Mouse (Mus musculus) stomach, postnatal 0 days (tissue): ENCODE data around the gene Nipal3. TPM values are rescaled to one million over a fixed set of nuclear protein-coding genes. Genes with fewer than 3 reads are reported as not detected.

Experiments
- ATAC-seq: fragments of 200-750 bp; cut with Nextera tagmentation; 2 replicates; pipeline ENCODE4 v1.8.0; 2017; ENCODE audit not compliant: low FRiP score, low TSS enrichment
- DNase-seq: peaks from one replicate; pipeline ENCODE4 v3.0.0-alpha.2; 2016; ENCODE audit warnings: low spot score
- H3K27ac ChIP-seq: fragments of 300-500 bp; sonication (generic); replicated peaks from 2 replicates; pipeline ENCODE4 v1.5.1; 2014; ENCODE audit warnings: mild to moderate bottlenecking, control low read depth
- H3K27me3 ChIP-seq: fragments of 300-500 bp; sonication (generic); 2 replicates; pipeline ENCODE4 v1.6.1; 2014; ENCODE audit warnings: low read length; ENCODE audit not compliant: control insufficient read depth, insufficient read depth
- H3K36me3 ChIP-seq: fragments of 300-500 bp; sonication (generic); 2 replicates; pipeline ENCODE4 v1.6.1; 2014; ENCODE audit warnings: low read length, mixed read lengths; ENCODE audit not compliant: control insufficient read depth, insufficient read depth
- H3K4me1 ChIP-seq: fragments of 300-500 bp; sonication (generic); replicated peaks from 2 replicates; pipeline ENCODE4 v1.6.1; 2014; ENCODE audit warnings: antibody characterized with exemption; ENCODE audit not compliant: control insufficient read depth, insufficient read depth
- H3K4me2 ChIP-seq: fragments of 300-500 bp; sonication (generic); replicated peaks from 2 replicates; pipeline ENCODE4 v1.6.1; 2014; ENCODE audit warnings: low read depth, mild to moderate bottlenecking, control low read depth, moderate library complexity
- H3K4me3 ChIP-seq: fragments of 300-500 bp; sonication (generic); 2 replicates; pipeline ENCODE4 v1.5.1; 2014; ENCODE audit warnings: low read depth, low read length, control low read depth
- H3K9ac ChIP-seq: fragments of 300-500 bp; sonication (generic); 2 replicates; pipeline ENCODE4 v1.6.1; 2014; ENCODE audit warnings: mild to moderate bottlenecking, low read length, control low read depth, mixed read lengths
- H3K9me3 ChIP-seq: fragments of 300-500 bp; sonication (generic); 2 replicates; pipeline ENCODE4 v1.6.1; 2016; ENCODE audit warnings: low read length; ENCODE audit not compliant: control insufficient read depth
- CTCF ChIP-seq: IDR thresholded peaks from 2 replicates; pipeline ENCODE4 v1.5.1; 2016; ENCODE audit warnings: antibody characterized with exemption, low read depth, mild to moderate bottlenecking, moderate library complexity
- EP300 ChIP-seq: optimal IDR thresholded peaks from 2 replicates; pipeline ENCODE3; 2016; ENCODE audit warnings: antibody characterized with exemption
- WGBS: fragments of 180-500 bp; shearing (Covaris S2); extraction: QIAGEN DNeasy Blood & Tissue Kit; methylation state at CpG from one replicate; pipeline ENCODE4 v1.1.7; 2014; 5-methylcytosine and 5-hydroxymethylcytosine counted together
- polyA plus RNA-seq: library from polyadenylated mRNA; unstranded; fragments of >200 nt; fragmentation: Nextera tagmentation; extraction: Ambion mirVana; gene quantifications from 2 replicates; pipeline ENCODE4 v1.2.1, GENCODE M21; 2015

Gene Nipal3
- polyA plus RNA-seq, 1 experiment from 2014 or later = 5.3 TPM

GRCm38 (mm10) chr4:135486352-135486751, 8.5 kb downstream of the Nipal3 start:
- Histone ChIP-seq H3K27ac (no peak overlapping the region), H3K4me1 (no peaks in the 10 kb centered on the region), H3K9me3 (no peaks in the 10 kb centered on the region), H3K4me2 (no peak overlapping the region), H3K36me3 (peaks cover 4% of the 10 kb centered on the region; the same call in 1 of the 2 replicates), H3K27me3 (no peaks in the 10 kb centered on the region), H3K4me3 (no peak overlapping the region), H3K9ac (no peak overlapping the region)
- DNase-seq = no peak
- 84% methylated on average over 11 of the region's 11 CpGs for WGBS
- no peak for ATAC-seq
- TF ChIP-seq CTCF = no peak
- TF ChIP-seq EP300 = no peak

DNA sequence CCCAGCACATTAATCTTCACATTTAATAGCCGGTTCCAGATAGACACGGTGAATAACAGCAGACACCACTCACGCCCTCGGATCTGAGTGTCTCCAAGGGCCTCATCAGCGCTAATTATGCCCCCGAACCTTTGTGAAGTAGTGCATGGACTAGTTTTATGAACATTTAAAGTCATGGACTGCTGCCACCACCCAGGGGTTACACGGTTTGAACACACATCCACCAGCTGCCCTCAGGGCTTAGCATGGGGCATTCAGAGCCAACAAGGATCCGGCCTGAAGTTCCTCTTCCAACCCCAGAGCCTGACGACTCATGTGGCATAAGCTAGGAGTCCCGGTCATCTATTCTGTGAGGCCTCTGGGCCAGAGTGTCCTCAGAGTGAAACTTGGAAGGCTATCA, 9.8 kb downstream of the Nipal3 start:
- no peak for DNase-seq
- H3K4me1 ChIP-seq = no peaks in the 10 kb centered on the region
- no peak overlapping the region for H3K4me3 ChIP-seq
- H3K27ac ChIP-seq = no peak overlapping the region; the same call in 1 of the 2 replicates
- H3K4me2 ChIP-seq = no peak overlapping the region
- ATAC-seq = peak; percentile 4; the same call in 1 of the 2 replicates
- no peak for TF ChIP-seq EP300
- no peak for TF ChIP-seq CTCF
- no peak overlapping the region for H3K9ac ChIP-seq
- H3K36me3 ChIP-seq = peaks cover 4% of the 10 kb centered on the region; the same call in 1 of the 2 replicates
- WGBS = 48% methylated on average over 10 of the region's 10 CpGs
- H3K9me3 ChIP-seq = no peaks in the 10 kb centered on the region
- no peaks in the 10 kb centered on the region for H3K27me3 ChIP-seq

DNA sequence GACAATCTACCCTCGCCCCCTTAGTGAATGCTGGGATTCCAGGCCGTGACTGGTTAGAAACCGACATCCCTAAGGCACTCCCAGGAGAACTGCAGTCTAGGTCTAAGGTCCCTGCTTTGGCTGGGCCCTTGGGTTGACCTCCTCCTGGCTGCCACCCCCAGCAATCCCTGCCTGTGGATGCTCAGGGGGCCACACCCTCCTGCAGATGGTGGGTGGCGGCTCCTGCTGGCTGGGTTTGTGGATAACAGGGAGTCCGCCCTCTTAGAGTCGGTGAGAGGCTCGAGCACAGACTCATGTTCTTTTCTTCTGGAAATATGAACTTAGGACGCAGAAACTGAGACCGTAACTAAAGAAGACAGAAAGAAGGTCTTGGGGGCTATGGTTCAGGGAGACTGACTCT, 14.5 kb downstream of the Nipal3 start:
- H3K27ac ChIP-seq = no peak overlapping the region
- H3K4me1 ChIP-seq = no peaks in the 10 kb centered on the region
- WGBS = 73% methylated on average over 9 of the region's 9 CpGs
- H3K9ac ChIP-seq = no peak overlapping the region
- H3K4me2 ChIP-seq = no peak overlapping the region
- no peaks in the 10 kb centered on the region for H3K36me3 ChIP-seq
- H3K27me3 ChIP-seq = no peaks in the 10 kb centered on the region
- no peaks in the 10 kb centered on the region for H3K9me3 ChIP-seq
- ATAC-seq (no peak), DNase-seq (no peak)
- TF ChIP-seq EP300 = no peak
- TF ChIP-seq CTCF = peak; percentile 50
- no peak overlapping the region for H3K4me3 ChIP-seq

DNA sequence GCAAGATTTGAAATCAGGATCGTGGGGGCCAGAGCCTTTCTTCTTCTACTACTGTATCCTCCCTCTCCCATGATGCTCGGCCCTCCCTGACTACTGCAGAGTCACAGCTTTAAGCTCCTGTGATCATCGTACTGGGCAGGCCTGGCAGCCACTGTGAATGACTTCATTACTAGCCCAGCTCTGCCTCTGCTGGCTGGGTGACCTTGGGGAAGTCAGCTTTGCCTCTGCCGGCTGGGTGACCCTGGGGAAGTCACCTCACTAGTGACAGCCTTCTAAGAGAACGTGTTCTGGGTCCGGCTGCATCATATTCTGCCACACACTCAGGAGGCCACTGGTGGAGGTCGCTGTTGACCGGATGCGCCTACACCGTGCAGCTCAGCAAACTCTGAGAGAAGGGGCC, 17.0 kb downstream of the Nipal3 start:
- Histone ChIP-seq H3K27me3 (no peaks in the 10 kb centered on the region), H3K36me3 (peaks cover 3% of the 10 kb centered on the region; the same call in 1 of the 2 replicates), H3K9ac (no peak overlapping the region), H3K4me2 (no peak overlapping the region), H3K9me3 (no peaks in the 10 kb centered on the region), H3K4me1 (no peaks in the 10 kb centered on the region), H3K27ac (no peak overlapping the region), H3K4me3 (no peak overlapping the region)
- WGBS = 85% methylated on average over 10 of the region's 10 CpGs
- no peak; the same call in 1 of the 2 replicates for ATAC-seq
- TF ChIP-seq EP300 (no peak), CTCF (no peak)
- no peak for DNase-seq

- H3K36me3 ChIP-seq = no peaks in the 10 kb centered on the region
- ATAC-seq = no peak
- no peaks in the 10 kb centered on the region for H3K9me3 ChIP-seq
- no peak overlapping the region for H3K4me2 ChIP-seq
- H3K9ac ChIP-seq = no peak overlapping the region
- 93% methylated on average over 11 of the region's 11 CpGs for WGBS
- TF ChIP-seq CTCF = no peak
- TF ChIP-seq EP300 = no peak
- H3K4me1 ChIP-seq = no peaks in the 10 kb centered on the region
- DNase-seq = no peak
- no peaks in the 10 kb centered on the region for H3K27me3 ChIP-seq
- H3K27ac ChIP-seq = no peak overlapping the region
- H3K4me3 ChIP-seq = no peak overlapping the region
These were observed 31.4 kb downstream of the Nipal3 start for GRCm38 (mm10) chr4:135463406-135463805.

GRCm38 (mm10) chr4:135453572-135453971, 41.3 kb downstream of the Nipal3 start:
- H3K27ac ChIP-seq = 0 out of 2 replicates have a peak overlapping the region, but pooled peaks have one; percentile 30
- no peaks in the 10 kb centered on the region for H3K9me3 ChIP-seq
- H3K4me2 ChIP-seq = no peak overlapping the region
- DNase-seq (no peak), ATAC-seq (no peak; the same call in 1 of the 2 replicates)
- H3K27me3 ChIP-seq = no peaks in the 10 kb centered on the region
- no peak overlapping the region for H3K9ac ChIP-seq
- TF ChIP-seq CTCF (no peak), EP300 (no peak)
- H3K4me1 ChIP-seq = no peaks in the 10 kb centered on the region
- no peaks in the 10 kb centered on the region for H3K36me3 ChIP-seq
- 59% methylated on average over 12 of the region's 12 CpGs for WGBS
- H3K4me3 ChIP-seq = no peak overlapping the region
